Mouse (Mus musculus): ENCODE data around the gene Clic1.
"Not testable (repeated sequence)": the region's sequence is repeated elsewhere in the genome, so short reads cannot be mapped to it uniquely, and the experiment has no call there.

The Clic1 gene

GRCm38 (mm10) chr17:35021163-35021808, 28.5 kb upstream of the Clic1 start:
- DNase-seq, result peak; percentile 87

- DNase-seq, result no peak
These were observed 27.8 kb upstream of the Clic1 start for GRCm38 (mm10) chr17:35021842-35022477.

DNA sequence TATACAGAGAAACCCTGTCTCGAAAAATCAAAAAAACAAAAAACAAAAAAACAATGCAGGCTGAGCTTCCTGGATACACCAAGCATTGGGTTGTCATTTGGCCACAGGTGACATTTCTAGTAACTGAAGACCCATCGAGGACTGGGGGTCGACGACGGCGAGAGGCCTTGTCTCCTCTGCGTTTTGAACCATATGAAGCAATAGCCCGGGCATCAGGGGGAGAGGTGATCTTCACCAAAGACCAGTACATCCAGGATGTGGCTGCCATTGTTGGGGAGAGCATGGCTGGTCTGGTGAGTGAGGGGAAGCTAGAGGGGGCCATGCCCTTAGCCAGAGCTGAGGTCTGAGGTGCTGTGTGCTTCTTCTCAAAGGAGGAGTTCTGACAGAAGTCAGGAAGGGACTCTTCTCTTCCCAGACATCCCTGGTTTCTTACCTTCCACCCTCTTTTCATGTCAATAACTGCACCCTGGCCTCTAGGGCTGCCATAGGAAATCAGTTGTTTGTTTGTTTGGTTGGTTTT, 27.2 kb upstream of the Clic1 start:
- no peak for DNase-seq

- no peak for DNase-seq
These were observed 26.5 kb upstream of the Clic1 start for GRCm38 (mm10) chr17:35023221-35023620.

- DNase-seq, result no peak
These were observed 26.0 kb upstream of the Clic1 start for GRCm38 (mm10) chr17:35023756-35024155.

- no peak for DNase-seq
These were observed 25.5 kb upstream of the Clic1 start for GRCm38 (mm10) chr17:35024261-35024660.

- no peak for DNase-seq
These were observed 24.9 kb upstream of the Clic1 start for GRCm38 (mm10) chr17:35024691-35025488.

- DNase-seq, result no peak
These were observed 23.6 kb upstream of the Clic1 start for GRCm38 (mm10) chr17:35026206-35026605.

DNA sequence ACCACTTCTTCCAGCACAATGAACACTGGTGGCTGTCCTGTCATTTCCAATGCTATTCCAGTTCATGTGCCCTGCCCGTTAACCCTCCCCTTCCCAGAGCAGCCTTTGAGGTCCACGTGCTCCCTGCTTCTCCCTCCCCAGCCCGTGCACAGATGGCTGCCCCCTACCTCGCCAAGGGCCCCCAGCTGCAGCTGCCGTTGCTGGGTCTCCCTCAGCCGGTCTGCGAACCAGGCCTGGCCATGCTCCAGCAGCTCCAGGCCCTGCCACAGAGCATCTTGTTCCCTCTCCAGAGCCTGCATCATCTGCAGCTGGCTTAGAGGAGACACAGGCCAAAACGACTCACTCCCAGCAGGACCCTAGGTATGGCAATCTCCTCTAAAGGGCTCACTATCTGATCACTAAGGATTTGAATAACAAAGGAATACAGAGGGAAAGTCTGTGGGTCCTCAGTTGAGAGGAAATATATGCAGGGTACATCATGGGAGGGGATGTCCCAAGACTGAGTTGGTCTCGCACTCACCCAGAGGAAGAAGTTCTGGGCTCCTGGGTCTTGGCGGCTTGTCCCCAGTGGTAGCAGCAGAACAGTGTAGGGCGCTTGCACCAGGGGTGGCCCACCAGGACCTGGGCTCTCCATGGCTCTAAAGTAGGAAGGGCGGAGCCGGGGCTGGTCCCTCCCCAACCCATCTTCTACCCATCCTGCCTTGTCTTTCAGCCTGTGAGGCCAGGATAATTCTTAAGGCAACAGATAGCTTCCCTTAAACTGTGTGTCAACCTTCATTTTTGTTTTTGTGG, 22.3 kb upstream of the Clic1 start, which contains the start of gene Sapcd1:
Gene Sapcd1 (minus strand): TSS at position 740 of the 792 bp plus-strand sequence.
- peak; percentile 46 for DNase-seq

GRCm38 (mm10) chr17:35028315-35028714, 21.5 kb upstream of the Clic1 start:
- no peak for DNase-seq

- no peak for DNase-seq
These were observed 19.9 kb upstream of the Clic1 start for GRCm38 (mm10) chr17:35029691-35030532.

DNA sequence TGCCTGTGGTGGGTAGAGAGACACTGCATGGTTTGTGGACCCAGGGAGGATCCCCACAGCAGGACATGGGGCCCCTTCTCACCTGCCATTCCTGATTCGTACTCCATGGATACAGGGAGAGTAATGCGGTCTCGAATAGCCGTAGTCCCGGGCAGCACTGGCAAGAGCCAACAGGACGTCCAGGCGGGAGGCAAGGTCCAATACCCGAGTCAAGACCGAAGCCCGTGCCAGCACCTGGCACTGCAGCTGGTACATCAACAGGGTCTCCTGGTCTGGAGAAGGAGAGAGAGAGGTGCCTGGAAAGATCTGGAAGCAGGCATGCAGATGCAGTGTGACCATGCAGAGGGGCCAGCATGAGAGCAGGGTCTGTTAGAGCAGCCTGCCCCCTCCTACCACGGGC, 18.5 kb upstream of the Clic1 start:
- DNase-seq, result no peak

GRCm38 (mm10) chr17:35031880-35032279, 17.9 kb upstream of the Clic1 start:
- DNase-seq, result no peak

- no peak for DNase-seq
These were observed 17.4 kb upstream of the Clic1 start for GRCm38 (mm10) chr17:35032323-35032870.

- DNase-seq, result not testable (repeated sequence)
These were observed 16.1 kb upstream of the Clic1 start for GRCm38 (mm10) chr17:35033703-35034102.

- DNase-seq, result no peak
These were observed 14.9 kb upstream of the Clic1 start for GRCm38 (mm10) chr17:35034896-35035295.

GRCm38 (mm10) chr17:35039121-35039873, 10.5 kb upstream of the Clic1 start:
- DNase-seq, result no peak

GRCm38 (mm10) chr17:35043794-35044193, 6.0 kb upstream of the Clic1 start:
- DNase-seq, result no peak

GRCm38 (mm10) chr17:35044904-35045806, 4.6 kb upstream of the Clic1 start:
- no peak for DNase-seq
